Mouse (Mus musculus) telencephalon, adult 2 months (tissue): ENCODE measurements around the gene Il4i1.
"Not testable (repeated sequence)": the region's sequence is repeated elsewhere in the genome, so short reads cannot be mapped to it uniquely, and the experiment has no call there.

Source experiments
- DNase-seq: peaks from one replicate; pipeline ENCODE4 v3.0.0-alpha.2; 2011; ENCODE audit warnings: low read depth, low spot score

Il4i1 gene

GRCm38 (mm10) chr7:44863982-44864494 is 47.9 kb downstream of the Il4i1 start:
- no peak for DNase-seq

GRCm38 (mm10) chr7:44864595-44865542 is 48.7 kb downstream of the Il4i1 start:
- no peak for DNase-seq

GRCm38 (mm10) chr7:44866276-44867009 is 50.3 kb downstream of the Il4i1 start:
- no peak for DNase-seq

GRCm38 (mm10) chr7:44867010-44867702 is 51.0 kb downstream of the Il4i1 start:
- no peak for DNase-seq

- DNase-seq: no peak
Observed at GRCm38 (mm10) chr7:44867802-44868201, 51.6 kb downstream of the Il4i1 start.

- no peak for DNase-seq
Observed at GRCm38 (mm10) chr7:44868465-44868864, 52.3 kb downstream of the Il4i1 start.

GRCm38 (mm10) chr7:44868919-44869696 is 52.9 kb downstream of the Il4i1 start:
- no peak for DNase-seq

- DNase-seq: peak; percentile 100
Observed at GRCm38 (mm10) chr7:44869697-44870528, 53.7 kb downstream of the Il4i1 start, which contains the start of gene Ptov1. Ptov1 (minus strand) TSS chr7:44869788.

- DNase-seq: no peak
Observed at GRCm38 (mm10) chr7:44870614-44871013, 54.4 kb downstream of the Il4i1 start.

GRCm38 (mm10) chr7:44871181-44871580 is 55.0 kb downstream of the Il4i1 start:
- no peak for DNase-seq

- DNase-seq: not testable (repeated sequence)
Observed at GRCm38 (mm10) chr7:44871774-44872173, 55.6 kb downstream of the Il4i1 start.

GRCm38 (mm10) chr7:44877833-44878232 is 61.6 kb downstream of the Il4i1 start:
- DNase-seq: no peak

GRCm38 (mm10) chr7:44883036-44883435 is 66.8 kb downstream of the Il4i1 start:
- no peak for DNase-seq

GRCm38 (mm10) chr7:44884637-44885036 is 68.5 kb downstream of the Il4i1 start:
- DNase-seq: no peak

GRCm38 (mm10) chr7:44886964-44887363 is 70.8 kb downstream of the Il4i1 start:
- no peak for DNase-seq

GRCm38 (mm10) chr7:44888256-44889105 is 72.3 kb downstream of the Il4i1 start:
- no peak for DNase-seq

GRCm38 (mm10) chr7:44890180-44890579 is 74.0 kb downstream of the Il4i1 start:
- no peak for DNase-seq
